Mouse (Mus musculus): ENCODE measurements around the gene Gdf15.

Gdf15 gene

DNA sequence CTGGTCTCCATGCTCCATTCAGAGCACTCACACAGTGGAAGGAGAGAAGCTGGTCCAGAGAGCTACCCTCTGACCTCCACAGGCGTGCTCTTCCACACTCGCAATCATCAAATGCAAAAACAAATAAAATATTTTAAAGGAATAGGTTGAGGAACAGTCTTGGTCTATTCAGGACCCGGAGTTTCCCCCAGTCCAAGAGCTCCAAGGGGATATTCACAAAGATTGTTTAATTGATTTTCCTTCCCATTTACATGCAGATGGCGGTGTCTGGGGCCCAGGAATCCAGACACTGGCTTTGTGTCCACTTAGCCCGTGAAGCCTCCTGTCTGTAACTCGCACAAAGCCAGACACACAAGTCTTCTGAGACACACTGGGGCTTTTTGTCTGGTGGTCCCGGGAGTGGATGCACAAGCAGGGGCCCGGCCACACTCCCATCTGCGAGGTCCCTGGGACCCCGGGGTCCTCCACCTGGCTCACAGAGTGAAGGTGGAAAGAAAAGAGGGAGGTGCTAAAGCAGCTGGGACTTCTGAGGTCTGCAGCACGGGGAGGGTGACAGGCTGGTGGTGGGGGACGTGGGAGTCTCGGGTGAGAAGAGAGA is 24.0 kb upstream of the Gdf15 start:
- DNase-seq (ENCODE audit: low read depth): no peak

DNA sequence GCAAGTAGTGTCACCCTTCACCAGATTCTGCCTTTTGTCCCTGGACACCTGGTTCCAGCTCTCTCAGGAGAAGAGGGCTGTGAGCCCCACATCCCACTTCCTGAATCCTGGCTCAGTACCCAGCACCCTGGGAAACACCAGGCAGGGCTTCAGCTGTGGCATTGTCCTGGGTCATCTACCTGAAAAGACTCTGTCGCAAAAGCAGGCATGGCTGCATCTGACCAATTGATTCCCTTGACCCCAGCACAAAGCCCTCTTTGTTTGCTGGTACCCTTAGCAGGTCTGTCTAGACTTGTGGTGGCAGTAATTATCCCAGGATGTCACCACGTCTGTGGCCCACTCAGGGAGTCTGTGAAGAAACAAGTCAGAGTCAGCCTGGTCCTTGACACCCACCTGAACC is 23.2 kb upstream of the Gdf15 start:
- DNase-seq (ENCODE audit: low read depth): no peak

DNA sequence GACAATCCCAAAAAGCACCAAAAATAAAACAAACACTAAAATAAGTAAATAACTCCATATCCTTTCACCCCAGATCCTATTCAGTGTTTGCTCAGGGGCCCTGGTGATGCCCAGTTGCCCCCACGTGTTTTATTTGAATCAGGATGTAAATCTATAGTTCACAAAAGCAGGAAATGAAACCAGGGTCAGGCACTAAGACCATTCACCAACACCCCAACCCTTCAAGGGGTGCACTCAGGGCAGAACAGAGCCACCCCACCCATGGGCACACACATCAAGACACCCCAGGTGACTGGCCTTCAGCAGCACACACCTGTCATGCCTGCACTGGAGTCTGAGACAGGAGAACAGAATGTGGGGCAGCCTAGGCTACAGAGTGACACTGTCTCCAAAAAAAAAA is 21.9 kb upstream of the Gdf15 start:
- DNase-seq (ENCODE audit: low read depth): no peak

DNA sequence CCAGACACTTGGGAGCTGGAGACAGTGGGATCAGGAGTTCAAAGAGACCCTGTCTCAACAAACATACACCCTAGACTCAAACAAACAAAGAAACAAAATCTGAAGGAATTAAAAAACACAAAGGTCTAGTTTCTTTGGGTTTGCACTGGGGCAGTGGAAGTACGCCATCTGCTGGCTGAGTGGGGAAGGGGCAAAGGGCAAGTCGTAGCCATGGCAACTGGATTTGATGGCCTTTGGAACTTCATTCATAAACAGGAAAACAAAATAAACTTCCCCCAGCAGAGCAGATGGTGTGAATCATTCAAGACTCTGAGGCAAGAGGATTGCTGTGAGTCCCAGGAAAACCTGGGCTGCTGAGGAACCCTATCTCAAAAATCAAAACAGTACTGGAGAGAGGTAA is 21.0 kb upstream of the Gdf15 start:
- peak; percentile 44 for DNase-seq (ENCODE audit: low read depth)

DNA sequence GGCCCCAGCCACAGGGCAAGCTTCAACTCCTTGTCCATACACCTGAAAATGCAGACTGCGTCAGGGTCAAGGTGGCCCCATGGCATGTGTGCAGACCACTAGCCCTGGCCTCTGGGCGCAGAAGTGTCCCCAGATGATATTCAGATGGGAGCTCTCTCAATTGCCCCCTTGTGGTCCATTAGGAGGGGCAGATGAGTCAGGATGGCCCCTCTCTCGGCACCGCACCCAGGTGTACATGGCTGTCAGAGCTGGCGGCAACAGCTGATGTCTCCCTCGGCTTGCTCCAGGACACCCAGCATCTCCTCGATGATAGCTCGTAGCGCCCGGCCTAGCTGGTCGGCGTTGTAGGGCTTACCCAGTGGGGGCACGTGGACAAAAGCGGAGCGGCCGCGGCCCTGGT is 18.1 kb upstream of the Gdf15 start:
- no peak for DNase-seq (ENCODE audit: low read depth)

DNA sequence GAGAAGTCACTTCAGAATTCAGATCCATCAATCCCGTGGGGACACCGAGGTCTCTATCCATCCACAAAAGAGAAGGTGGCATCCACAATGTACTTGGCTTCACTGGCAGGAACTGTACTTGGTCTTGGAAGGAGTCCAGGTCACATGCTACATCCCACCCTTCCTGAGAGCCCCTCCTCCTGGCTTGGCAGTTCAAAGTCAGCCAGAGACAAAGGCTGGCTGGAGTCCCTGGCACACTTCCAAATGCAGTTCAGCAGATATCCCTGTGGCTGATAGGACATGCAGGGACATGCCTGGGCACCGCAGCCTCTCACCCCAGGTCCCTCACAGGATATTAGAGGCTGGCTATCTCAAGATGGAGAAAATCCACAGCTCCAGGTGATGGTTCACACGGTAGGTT is 17.1 kb upstream of the Gdf15 start:
- DNase-seq (ENCODE audit: low read depth): peak; percentile 50

DNA sequence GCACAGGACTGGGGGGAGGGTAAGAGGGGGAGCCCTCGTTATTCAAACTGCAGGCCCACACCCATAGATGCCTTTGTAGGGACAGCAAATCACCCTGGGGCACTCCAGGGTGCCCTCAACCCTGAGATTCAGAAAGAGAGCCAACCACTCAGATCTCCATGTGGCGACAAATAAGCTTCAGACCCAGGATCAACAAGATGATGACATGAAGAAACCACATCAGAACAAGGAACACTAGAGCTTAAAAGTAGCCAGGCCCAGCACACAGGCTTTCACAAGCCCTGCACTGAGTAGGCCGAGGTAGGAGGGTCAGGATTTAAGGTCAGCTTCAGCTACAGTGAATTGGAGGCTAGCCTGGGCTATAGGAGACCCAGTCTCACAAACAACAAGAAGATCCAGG is 16.7 kb upstream of the Gdf15 start:
- no peak for DNase-seq (ENCODE audit: low read depth)

DNA sequence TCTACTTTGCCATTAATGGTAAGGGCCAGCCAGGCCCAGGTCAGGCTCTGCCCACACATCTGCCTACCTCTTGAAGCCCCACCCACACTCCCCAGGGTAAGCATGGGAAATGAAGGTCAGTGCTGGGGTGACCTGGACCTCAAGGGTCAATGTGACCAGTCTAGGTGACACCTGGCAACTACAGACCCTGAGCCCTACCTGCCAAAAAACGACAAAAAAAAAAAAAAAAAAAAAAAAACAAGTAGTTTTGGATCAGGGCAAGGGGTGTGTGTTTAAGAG is 15.8 kb upstream of the Gdf15 start:
- no peak for DNase-seq (ENCODE audit: low read depth)

DNA sequence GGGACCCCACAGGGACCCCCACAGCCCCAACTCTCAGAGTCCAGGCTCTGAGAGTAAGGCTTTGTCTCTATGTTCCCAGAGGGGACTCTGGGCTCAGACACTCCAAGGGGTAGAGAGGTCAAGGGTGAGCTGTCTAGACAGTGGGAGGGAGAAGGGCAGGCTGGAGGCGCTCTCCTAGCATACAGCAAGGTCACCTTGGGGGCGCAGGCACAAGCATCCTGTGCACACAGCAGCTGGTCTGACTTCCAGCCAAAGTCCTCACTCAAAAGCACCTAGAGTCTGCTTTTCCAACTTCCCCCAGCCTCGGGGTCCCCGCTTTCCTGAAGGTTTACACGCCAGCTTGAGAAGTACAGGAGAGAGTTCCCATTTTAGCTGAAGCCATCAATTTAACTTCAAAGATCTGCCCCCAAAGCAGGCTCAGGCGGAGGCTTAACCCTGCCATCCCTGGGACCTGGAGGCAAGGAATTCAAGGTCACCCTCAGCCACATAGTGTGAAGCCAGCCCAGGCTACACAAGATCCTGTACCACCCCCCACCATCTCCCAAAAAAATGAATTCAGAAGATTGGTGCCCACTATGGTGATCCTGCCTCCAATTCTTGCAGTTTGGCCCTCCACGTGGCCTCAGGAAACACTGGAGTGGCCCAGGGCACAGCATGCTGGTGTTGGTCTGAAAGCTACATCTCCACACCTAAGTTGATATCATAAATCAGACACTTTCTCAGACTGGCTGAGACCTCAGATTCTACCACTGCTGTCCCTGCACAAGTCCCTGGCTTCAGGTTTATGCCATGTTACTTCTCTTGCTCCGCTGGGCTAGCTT is 15.3 kb upstream of the Gdf15 start:
- DNase-seq (ENCODE audit: low read depth): no peak

DNA sequence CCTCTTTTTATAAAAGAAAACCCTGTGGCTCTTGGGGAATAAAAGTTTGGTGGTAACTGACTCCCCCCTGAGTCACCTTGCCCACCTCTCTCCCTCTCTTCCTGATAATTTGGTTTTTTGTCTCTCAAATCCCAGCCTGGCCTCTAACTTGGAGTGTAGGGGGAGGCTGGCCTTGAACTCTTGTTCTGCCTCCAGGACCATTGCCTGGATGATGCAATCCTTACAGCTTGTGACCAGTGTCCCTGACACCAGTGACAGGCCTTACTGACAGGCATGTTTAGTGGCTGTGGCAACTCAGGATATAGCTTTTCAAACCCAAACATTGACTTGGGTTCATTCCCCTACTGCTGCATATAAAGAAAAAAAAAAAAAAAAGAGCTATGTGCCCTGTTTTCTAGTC is 14.5 kb upstream of the Gdf15 start:
- DNase-seq (ENCODE audit: low read depth): no peak

DNA sequence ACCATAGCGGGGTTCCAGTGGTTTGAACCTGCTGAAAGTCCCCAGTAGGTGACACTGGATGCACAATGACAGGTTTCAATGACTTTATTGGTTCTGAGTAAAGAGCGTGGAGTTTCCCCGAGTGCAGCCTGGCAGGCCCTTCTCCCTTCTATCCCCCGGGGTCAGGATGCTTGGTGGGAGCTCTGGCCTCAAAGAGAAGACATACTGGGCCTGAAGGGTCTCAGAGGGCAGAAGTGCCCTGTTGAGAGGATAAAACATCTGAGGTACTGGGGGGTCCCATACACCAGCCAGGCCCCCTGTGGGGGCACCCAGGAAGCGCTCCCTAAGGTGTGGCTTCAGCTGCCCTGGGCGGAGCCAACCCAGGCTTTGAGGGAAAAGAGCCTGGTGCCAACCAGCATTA is 14.1 kb upstream of the Gdf15 start:
- no peak for DNase-seq (ENCODE audit: low read depth)

DNA sequence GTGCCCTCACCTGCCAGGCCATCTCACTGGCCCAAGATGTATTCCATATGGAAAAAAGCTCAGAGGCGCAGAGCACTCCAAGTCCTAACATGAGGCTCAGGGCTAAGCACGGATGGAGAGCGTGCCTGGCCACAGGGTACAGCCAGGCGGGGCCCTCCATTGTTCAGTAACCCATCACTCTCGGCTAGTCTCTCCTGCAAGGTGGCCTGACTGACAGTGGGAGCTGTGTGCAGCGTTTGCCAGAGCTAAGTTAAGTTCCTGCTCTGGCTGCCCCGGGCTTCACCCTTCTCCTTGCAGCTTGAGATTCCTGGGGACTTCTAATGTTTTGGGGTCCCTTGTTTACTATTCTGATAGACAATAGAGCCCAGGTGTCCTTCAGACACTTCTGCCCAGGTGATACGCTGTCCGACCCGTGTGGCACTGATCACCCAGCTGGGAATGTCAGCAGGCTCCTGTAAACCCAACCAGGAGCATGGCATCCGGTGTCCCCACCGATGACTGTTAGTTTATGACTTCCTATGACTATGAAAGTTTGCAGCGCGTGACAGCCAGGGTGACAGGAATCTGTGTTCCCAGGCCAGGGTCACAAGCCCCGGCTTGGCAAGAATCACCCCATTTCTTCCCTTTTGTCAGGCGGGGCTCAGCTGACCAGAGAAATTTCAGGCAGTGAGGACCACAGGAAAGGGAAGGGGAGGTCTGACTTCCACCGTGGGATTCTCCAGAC is 13.4 kb upstream of the Gdf15 start:
- no peak for DNase-seq (ENCODE audit: low read depth)

DNA sequence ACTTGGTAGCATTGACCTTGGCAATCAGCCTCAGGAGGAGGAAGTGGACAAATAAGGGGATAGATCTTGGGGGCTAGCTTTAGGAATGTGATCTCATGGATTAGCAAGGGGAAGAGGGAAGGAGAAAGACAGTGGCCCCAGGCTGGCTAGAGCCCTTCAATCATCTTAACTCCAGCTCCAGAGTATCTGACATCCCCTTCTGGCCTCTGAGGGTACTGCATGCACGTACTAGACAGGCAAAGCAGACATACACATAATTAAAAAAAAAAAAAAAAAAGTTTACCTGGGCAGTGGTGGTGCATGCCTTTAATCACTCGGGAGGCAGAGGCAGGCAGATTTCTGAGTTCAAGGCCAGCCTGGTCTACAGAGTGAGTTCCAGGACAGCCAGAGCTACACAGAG is 11.8 kb upstream of the Gdf15 start:
- no peak for DNase-seq (ENCODE audit: low read depth)

DNA sequence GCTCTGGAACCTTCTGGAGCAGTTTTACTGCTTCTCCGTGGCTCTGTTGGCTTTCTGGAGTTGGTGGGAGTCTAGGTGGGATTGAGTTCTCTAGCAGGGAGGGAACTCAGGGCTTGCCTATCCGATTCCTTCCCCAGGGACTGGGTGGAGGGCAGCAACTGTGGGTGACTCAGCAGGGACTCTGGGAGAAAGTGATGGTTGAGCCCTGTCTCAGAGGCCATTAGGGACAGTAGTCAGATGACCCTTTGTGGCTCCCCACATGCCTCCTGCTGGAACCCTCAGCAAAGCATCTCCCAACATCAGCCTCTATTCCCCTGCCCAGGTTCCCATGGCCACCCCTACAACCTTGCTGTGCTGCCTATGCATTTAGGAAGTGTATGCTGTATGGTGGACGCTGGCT is 10.8 kb upstream of the Gdf15 start:
- DNase-seq (ENCODE audit: low read depth): no peak

DNA sequence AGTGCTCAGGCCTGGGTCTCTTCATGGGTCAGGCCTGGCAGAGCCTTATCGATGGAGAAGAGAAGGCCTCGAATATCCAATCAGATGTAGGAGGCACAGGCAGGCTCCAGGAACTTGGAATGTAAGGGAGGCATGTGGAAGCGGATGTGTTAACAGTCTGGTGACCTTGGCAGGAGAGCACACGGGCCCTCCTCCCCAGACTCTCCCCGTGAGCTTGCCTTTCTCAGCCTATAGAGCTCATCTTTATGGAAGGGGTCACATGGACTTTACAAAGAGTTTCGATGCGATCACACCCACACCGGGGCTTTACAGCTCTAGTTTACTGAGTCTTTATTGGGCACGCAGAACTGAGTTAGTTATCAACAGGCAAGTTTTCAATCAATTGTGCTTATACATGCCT is 6.5 kb upstream of the Gdf15 start:
- DNase-seq (ENCODE audit: low read depth): no peak

DNA sequence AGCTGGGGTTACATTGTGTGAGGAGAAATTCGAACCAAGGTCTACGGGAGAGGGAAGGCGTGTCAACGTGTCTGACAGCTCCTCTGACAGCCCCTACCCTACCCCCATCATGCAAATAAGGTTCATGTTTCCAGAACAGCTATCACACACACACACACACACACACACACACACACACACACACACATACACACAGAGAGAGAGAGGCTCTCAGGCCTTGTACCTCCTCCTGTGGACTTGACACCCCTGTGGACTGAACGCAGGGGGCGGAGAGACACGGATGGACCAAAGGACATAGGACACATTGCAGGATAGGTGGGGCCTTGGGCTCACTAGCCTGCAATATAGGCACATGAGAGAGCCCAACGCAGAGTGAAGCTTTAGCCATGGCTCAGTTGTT is 4.6 kb upstream of the Gdf15 start:
- no peak for DNase-seq (ENCODE audit: low read depth)

DNA sequence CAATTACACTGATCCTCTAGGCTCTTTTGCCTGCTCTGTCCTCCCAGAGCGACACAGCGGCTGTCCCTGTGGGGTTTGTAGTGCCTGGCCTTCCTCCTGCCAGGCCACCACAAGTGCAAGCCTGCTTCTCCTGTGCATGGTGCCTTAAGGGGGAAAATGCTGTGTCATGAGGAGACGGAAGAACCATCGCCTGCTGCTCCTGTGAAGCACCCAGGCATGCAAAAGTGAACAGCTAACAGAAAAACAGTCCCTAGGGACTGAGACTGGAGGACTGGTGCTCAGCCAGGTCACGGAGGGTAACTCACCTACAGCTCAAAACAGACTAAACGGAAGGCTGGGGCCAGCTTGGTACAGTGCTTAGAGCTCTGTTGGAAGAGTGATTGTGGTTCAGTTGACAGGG is 3.3 kb upstream of the Gdf15 start:
- DNase-seq (ENCODE audit: low read depth): no peak

DNA sequence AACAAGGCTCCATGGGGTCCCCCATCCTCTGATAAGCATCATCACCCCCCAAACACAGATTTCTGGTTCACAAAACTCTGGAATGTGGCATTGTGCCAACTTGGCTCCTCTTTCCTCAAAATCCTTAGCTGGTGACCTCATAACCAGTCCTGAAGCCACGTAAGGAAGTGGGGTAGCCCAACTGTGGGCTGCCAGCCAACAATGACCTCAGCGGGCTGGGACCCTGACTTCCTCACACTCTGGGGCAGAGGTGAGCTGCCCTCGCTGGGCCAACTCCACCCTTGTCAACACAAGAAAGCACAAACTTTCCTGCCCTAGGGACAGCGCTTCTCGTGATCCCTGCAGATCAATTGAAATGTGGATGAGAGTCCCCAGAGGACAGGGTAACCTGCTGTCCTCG is 1.8 kb upstream of the Gdf15 start:
- no peak for DNase-seq (ENCODE audit: low read depth)

DNA sequence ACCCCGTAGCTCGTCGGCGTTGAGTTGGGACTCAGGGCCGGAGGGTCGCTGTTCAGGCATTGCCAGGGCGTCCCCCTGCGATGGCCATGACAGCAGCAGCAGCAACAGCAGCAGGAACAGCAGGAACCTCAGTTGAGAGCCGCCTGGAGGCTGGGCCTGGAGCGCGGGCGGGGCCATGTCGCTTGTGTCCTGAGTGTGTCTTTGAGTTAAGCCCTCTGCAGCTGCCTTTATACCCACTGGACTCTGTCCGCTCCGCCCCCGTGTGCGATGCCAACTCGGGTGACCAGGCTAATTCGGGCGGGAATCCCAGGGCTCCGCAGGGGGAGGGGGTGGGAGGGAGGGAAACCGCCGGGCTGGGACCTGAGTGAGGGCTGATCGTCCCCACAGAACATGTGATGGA is 820 bp downstream of the Gdf15 start:
- DNase-seq (ENCODE audit: low read depth): no peak

DNA sequence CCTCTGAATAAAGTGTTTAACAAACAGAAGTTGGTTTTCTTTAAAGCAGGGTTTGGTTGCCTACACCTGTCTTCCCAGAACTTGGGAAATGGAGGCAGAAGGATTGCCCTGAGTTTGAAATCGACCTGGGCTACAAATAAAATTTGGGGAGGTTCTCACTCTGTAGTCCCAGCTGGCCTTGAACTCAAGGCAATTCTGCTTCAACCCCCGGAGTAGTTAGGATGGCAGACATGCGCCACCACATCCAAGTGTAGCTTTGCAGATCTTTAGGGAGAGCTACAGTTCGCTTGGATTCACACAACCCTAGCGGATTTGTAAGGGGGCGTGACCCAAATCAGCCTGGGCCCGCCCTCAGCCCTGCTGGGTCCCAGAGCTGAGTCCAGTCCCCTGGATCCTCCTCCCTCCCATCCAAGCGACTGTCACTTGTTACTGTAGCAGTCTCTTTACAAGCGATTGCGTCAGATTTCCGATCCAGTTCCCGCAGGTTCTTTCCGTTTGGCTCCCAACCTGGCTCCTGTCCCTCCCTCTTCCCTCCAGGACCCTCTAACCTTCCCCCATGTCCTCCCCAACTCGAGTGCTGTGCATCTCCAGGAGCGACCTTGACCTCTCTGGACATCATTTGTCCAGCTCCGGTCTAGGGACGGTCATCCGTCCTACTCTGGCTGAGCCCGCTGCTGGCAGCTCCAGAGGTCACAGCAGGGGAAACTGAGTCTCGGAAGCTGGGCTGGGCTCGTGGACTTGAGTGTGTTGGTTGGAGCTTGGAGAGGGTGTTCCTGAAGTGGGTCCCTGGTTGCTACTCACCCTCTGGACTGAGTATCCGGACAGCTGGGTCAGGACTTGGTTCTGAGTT is 1.5 kb downstream of the Gdf15 start:
- DNase-seq (ENCODE audit: low read depth): no peak

DNA sequence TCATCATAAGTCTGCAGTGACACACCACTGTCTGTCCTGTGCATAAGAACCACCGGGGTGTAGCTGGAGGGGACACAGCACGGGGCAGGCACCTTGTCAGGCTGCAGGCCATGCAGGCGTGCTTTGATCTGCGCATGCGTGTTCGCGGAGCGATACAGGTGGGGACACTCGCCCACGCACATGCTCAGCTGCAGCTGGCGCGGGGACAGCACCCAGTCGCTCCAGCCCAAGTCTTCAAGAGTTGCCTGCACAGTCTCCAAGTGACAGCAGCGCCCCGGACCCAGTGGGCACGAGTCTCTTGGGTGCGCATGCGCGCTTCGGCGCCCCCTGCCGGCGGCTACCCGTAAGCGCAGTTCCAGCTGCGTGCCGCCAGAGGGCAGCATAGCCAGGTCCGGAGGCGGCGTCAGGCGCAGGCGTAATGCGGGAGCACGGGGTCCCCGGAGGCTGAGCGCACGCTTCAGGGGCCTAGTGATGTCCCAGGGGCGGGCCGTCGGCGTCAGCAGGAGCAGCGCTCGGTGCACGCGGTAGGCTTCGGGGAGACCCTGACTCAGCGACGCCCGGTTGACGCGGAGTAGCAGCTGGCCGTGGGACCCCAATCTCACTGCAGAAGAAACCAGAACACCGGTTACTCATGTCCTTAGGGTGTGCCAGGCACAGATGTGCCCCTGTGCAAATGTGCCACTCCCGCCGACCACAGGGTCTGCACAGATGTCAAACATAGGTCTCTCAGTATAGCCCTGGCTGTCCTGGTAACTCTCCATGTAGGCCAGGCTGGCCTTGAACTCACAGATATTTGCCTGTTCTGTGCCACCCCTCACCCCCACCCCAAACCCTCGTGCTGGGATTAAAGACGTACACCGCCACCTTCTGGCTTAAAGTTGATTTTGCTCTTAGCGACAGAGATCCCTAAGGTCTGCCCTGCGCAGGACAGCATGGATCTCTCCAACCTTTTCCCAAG is 2.4 kb downstream of the Gdf15 start:
- peak; percentile 73 for DNase-seq (ENCODE audit: low read depth)
